Mouse (Mus musculus): ENCODE measurements around the gene Caprin2.
A peak's percentile ranks its signal among the peaks of the same experiment; 100 is the strongest.
"Not testable (repeated sequence)": the region's sequence is repeated elsewhere in the genome, so short reads cannot be mapped to it uniquely, and the experiment has no call there.

Caprin2 gene

GRCm38 (mm10) chr6:148895773-148896506, at the start of gene Caprin2:
TSS of gene Caprin2 (minus strand) at chr6:148896237.
- peak; percentile 90 for DNase-seq

DNA sequence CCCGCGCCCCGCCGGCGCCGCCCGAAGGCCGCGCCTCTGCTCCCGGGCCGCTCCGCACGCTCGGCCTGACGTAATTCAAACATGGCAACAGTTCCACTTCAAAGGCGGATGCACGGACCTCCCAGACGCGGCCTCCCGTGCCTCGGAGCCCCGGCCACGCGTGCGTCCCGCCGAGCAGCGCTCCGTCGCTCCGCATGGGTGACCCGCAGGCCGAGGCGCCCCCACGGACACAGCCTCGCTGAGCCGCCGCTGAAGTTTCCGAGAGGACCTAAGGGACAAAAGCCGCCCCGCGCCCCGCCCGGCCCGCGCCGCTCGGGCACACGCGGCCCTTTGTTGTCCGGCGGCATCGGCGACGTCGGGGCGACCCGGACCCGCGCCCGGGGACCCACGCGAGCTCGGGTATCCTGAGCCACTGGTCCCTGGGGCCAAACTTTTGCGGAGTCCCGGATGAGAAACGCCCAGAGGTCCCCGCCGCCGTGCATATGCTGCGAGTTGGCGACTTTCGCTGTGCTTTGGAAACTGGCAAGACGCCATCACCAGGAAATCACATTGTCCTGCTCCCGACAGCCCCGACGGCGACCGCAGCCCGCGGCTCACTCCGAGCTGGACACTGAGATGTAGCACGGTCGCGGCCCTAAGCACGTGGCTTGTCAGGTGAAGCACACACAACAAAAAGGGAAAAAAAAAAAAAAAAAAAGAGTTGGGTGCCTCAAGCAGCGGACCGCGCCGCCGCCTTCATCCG, 48.9 kb upstream of the Caprin2 start:
- DNase-seq, result peak; percentile 66

- no peak for DNase-seq
These were observed 48.3 kb upstream of the Caprin2 start for GRCm38 (mm10) chr6:148944344-148944766.

GRCm38 (mm10) chr6:148943695-148944094, 47.7 kb upstream of the Caprin2 start:
- DNase-seq, result peak; percentile 34

DNA sequence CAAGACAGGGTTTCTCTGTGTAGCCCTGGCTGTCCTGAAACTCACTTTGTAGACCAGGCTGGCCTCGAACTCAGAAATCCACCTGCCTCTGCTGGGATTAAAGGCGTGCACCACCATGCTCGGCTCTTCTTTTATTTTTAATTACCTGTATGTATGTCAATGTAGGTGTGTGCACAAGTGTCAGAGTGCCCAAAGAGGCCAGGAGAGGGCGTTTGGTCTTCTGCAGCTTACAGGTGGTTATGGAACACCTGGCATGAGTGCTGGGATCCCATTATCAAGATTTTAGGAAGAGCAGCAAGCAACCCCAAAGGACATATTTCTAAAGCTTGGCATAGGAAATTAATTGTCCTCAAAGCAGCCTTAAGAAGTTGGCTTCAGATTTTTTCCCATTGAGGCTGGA, 46.4 kb upstream of the Caprin2 start:
- no peak for DNase-seq

DNA sequence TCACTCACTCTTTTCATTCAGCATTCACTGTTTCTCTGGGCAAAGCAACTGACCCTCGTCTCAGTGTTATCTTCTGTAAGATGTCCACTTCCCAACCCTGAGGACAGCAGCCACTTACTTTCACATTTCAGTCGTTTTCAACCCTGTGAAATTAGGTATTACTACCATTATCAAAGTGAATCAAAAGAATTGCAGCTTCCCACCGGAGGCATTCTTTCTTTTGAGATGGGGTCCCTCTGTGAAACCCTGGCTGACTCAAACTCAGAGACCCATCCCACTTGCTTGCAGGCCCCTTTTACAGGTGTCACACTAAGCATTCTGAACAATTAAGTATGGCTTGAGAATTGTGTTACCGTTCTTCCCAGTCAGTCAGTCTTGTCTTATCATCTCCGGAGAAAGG, 45.8 kb upstream of the Caprin2 start:
- no peak for DNase-seq

GRCm38 (mm10) chr6:148940383-148940782, 44.3 kb upstream of the Caprin2 start:
- not testable (repeated sequence) for DNase-seq

DNA sequence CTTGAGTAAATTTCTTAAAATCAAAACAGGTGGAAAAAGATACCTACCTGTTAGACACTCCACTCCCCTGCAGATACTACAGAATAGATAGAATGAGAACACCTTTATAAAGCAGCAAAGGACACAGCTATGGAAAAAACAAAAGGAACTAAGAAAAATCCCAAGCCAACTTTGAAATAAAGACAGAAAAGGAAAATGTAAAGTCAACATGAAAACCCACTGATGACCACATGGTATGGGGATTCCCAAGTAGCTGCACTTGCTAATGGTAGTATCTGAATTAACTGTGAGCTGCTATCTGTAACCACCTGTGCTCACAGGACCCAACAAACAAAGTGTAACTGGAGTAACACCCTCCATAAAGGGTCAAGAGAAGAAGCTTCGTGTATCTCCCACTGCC, 41.7 kb upstream of the Caprin2 start:
- no peak for DNase-seq

- DNase-seq, result no peak
These were observed 39.0 kb upstream of the Caprin2 start for GRCm38 (mm10) chr6:148934961-148935590.

DNA sequence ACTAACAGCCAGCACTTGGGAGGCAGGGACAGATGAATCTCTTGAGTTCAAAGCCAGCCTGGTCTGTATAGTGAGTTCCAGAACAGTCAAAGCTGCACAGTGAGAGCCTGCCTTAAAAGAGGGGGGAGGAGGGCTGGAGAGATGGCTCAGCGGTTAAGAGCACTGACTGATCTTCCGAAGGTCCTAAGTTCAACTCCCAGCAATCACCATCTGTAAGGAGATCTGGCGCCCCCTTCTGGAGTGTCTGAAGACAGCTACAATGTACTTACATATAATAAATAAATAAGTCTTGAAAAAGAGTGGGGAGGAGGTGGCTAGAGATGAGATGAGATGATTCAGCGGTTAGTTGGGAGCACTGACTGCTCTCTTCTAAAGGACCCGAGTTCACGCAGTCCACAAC, 35.2 kb upstream of the Caprin2 start:
- DNase-seq, result no peak

GRCm38 (mm10) chr6:148918841-148919398, 22.9 kb upstream of the Caprin2 start:
- no peak for DNase-seq

DNA sequence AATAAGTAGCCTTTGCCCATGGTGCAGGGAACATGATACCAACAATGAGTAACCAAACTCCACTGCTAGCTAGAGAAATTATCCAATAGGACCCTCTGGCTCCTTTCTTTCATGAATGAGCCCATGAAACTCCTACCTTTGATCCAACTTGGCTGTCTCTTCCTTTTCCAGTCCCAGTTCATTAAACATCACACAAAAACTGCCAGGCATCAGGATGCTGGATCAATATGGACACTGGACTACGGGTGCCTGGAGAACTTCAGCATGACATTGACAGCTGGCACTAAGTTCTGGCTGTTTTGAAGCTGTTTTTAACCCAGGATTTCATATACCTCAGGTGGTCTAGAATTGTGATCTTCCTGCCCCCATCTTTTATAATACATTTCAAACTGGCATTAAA, 21.6 kb upstream of the Caprin2 start:
- DNase-seq, result peak; percentile 49

- DNase-seq, result no peak
These were observed 20.8 kb upstream of the Caprin2 start for GRCm38 (mm10) chr6:148916817-148917216.

GRCm38 (mm10) chr6:148913938-148914337, 17.9 kb upstream of the Caprin2 start:
- DNase-seq, result peak; percentile 76

DNA sequence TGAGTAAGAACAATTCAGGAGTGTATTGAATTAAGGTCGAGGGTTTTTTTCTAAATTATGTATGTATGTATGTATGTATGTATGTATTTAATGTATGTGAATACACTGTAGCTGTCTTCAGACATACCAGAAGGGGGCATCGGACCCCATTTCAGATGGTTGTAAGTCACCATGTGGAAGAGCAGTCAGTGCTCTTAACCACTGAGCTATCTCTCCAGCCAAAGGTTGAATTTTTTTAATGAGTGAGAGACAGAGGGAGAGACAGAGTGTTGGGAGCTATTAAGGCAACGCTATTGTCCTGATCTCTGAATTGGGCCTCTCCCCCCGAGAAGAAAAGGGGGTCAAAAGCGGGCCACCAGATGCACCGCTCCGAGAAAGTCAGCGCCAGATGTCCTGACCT, 15.9 kb upstream of the Caprin2 start:
- not testable (repeated sequence) for DNase-seq

DNA sequence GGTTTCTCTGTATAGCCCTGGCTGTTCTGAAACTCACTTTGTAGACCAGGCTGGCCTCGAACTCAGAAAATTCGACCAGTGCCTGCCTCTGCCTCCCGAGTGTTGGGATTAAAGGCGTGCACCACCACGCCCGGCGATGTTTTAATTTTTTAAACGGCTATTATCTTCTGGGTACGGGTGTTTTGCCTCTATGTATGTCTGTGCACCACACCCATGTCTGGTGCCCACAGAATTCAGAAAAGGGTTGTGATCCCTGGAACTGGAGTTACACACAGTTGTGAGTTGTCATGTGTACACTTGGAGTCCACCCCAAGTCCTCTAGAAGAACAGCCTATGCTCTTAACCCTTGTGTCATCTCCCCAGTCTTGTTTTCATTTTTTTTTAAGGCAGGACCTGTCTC, 10.9 kb upstream of the Caprin2 start:
- no peak for DNase-seq

DNA sequence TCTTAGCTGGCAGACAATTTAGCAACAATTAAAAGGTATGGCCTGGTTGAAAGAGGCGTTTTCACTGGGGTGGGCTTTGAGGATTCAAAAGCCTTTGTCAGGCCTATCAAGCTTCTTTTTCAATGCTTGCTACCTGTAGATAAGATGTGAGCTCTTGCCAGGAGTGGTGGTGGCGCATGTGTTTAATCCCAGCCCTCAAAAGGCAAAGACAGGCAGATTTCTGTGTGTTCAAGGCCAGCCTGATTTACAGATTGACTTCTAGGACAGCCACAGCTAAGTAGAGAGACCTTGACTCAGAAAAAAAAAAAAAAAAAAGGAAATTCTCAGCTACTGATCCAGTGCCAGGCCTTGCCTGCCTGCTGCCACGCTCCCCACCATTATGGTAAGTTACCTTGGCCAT, 6.7 kb upstream of the Caprin2 start:
- no peak for DNase-seq

- no peak for DNase-seq
These were observed 442 bp upstream of the Caprin2 start for GRCm38 (mm10) chr6:148896507-148896851.

DNA sequence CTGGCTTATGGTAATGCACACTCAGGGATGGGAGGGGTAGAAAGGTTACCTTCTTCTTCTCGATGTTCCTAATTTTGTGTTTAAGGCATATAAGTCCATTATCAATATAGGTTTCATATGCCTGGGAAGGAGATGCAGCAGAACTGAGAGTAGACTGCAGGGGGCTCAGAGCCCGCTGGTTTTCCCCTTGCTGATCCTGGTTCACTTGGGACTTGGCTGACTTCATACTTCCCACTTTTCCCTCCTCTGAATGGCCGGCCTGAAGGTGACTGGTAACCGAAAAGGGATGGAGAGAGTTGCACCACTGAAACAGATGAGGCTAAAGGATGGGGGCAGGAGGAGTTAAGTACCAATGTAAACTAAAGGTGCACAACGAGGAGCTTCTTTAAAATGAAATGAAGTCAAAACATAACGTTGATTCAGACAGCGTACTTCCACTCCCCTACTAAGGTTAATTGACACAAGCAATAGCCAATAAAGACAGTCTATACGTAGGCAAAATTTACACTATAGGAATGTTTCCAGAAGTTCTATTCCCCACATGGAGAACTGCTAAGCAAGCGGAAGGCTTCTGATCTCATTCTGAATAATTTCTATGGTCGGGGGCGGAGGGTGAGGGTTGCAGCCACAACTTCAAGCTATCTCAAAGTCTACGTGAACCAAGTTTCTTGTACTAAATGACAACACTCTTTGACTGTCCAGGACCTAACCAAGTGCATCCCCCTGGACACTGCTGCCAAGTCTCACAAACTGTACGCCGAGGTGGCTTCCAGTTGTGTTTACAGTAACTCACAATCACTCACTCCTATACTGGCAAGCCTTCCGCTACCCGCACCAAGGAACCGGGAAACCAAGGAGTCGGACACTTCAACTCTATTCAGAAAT, 907 bp downstream of the Caprin2 start:
- DNase-seq, result peak; percentile 25

GRCm38 (mm10) chr6:148873911-148874310, 22.1 kb downstream of the Caprin2 start:
- DNase-seq, result no peak

- no peak for DNase-seq
These were observed 50.4 kb downstream of the Caprin2 start for GRCm38 (mm10) chr6:148845629-148846028.

DNA sequence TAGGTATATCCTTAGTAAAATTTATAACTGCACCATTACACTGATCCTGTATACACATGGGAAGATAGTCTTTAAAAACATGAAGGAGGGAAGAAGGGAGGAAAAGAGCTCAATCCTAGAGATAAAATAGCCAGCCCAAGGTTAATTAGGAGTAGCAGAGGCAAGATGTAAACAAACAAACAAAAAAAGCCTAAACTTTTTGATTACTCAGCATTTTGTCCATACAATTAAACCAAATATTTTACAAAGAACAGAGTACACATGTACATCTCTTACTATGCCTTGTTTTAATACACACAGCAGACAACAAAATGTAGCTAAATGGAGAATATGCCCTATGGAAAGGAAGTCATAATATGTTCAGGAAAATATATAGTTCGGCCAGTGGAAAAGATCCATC, 54.3 kb downstream of the Caprin2 start:
- no peak for DNase-seq

DNA sequence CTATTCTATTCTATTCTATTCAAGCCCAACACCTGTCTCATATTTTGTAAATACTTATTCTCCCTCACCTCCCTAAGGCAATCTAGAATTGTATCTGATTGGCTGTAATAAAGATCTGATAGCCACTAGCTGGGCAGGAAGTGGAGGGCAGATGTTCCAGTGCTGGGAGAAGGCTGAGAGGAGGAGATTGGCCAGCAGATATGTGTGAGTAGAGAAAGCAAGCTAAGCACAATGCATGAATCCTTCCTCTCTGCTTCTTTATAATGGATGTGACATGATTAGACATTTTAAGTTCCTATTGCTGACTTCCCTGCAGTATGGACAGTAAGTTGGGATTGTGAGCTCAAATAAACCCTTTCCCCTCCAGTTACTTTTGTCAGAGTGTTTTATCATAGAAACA, 57.6 kb downstream of the Caprin2 start:
- no peak for DNase-seq

Data from kidney, adult 9 months (tissue).